Mouse (Mus musculus) kidney, adult 2 months (tissue): Measurements from ENCODE around the gene Pou5f2.

Experiments
- CTCF ChIP-seq: fragments of 200-500 bp; conservative IDR thresholded peaks from 2 replicates; pipeline ENCODE4 v1.5.1; 2011; ENCODE audit warnings: low read depth, mild to moderate bottlenecking, control low read depth, low read length, moderate library complexity, mixed read lengths; ENCODE audit not compliant: insufficient read depth, insufficient read length
- POLR2A ChIP-seq: fragments of 200-500 bp; IDR thresholded peaks from one replicate; pipeline ENCODE4 v1.6.1; 2011; ENCODE audit warnings: low read depth, low read length, control low read depth

DNA sequence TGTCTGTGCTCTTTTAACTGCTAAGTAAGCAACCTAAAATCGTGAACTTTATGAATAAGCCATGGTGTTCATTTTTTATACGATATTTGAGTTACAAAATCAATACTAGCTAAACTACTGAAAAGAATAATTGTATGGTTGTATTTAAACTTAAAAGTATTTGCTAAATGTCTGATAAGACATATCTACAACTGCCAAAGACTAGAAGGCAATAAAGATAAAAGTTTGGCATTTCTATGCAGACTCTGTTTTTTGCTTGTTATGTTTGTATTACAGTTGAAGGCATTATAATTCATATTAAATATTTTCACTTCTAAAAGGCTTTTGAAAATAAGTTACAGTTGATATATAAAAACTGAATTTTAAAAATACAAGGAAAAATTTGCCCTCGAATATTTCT lies 48.5 kb upstream of the Pou5f2 start:
- TF ChIP-seq POLR2A, result no peak
- TF ChIP-seq CTCF, result no peak
